Mouse (Mus musculus) gastrocnemius, postnatal 10 days (tissue): ENCODE results near the gene U2af1l4. TPM values are rescaled to one million over a fixed set of nuclear protein-coding genes. Genes with fewer than 3 reads are reported as not detected.

Experiments
- DNase-seq: peaks from one replicate; pipeline ENCODE4 v3.0.0; 2021; ENCODE audit warnings: mixed read lengths
- total RNA-seq, 2 experiments: library from RNA; stranded (reverse); gene quantifications; 2 replicates each; pipeline ENCODE4 v1.2.3; 2021

U2af1l4 gene
- total RNA-seq, 2 experiments from 2014 or later = 56.3 to 57.5 TPM

- no peak for DNase-seq
Measured at GRCm38 (mm10) chr7:30586455-30587020, 23.4 kb downstream of the U2af1l4 start.

GRCm38 (mm10) chr7:30587842-30588667 lies 25.0 kb downstream of the U2af1l4 start:
- DNase-seq = no peak

- peak; percentile 92 for DNase-seq
Measured at GRCm38 (mm10) chr7:30588676-30589434, 25.8 kb downstream of the U2af1l4 start, which contains the start of gene Kmt2b. Gene Kmt2b (minus strand): TSS chr7:30588726.

GRCm38 (mm10) chr7:30589435-30590301 lies 26.6 kb downstream of the U2af1l4 start:
- DNase-seq = peak; percentile 90

- no peak for DNase-seq
Measured at GRCm38 (mm10) chr7:30590927-30591604, 28.0 kb downstream of the U2af1l4 start.

GRCm38 (mm10) chr7:30591605-30591951 lies 28.5 kb downstream of the U2af1l4 start:
- no peak for DNase-seq

GRCm38 (mm10) chr7:30592772-30593423 lies 29.8 kb downstream of the U2af1l4 start:
- DNase-seq = no peak

GRCm38 (mm10) chr7:30593579-30594509 lies 30.7 kb downstream of the U2af1l4 start:
- no peak for DNase-seq

- no peak for DNase-seq
Measured at GRCm38 (mm10) chr7:30594510-30595024, 31.5 kb downstream of the U2af1l4 start.

- DNase-seq = no peak
Measured at GRCm38 (mm10) chr7:30596093-30596492, 33.0 kb downstream of the U2af1l4 start.

GRCm38 (mm10) chr7:30596811-30597210 lies 33.7 kb downstream of the U2af1l4 start:
- DNase-seq = no peak

- DNase-seq = no peak
Measured at GRCm38 (mm10) chr7:30598786-30599185, 35.7 kb downstream of the U2af1l4 start, which contains the start of gene Zbtb32. Gene Zbtb32 (minus strand): TSS chr7:30598909.

- DNase-seq = peak; percentile 85
Measured at GRCm38 (mm10) chr7:30599933-30600353, 36.8 kb downstream of the U2af1l4 start.

- no peak for DNase-seq
Measured at GRCm38 (mm10) chr7:30600651-30601050, 37.5 kb downstream of the U2af1l4 start.

- DNase-seq = no peak
Measured at GRCm38 (mm10) chr7:30602583-30602982, 39.5 kb downstream of the U2af1l4 start.

- no peak for DNase-seq
Measured at GRCm38 (mm10) chr7:30604424-30604823, 41.3 kb downstream of the U2af1l4 start.

- DNase-seq = no peak
Measured at GRCm38 (mm10) chr7:30604944-30605343, 41.8 kb downstream of the U2af1l4 start.

GRCm38 (mm10) chr7:30607706-30608309 lies 44.7 kb downstream of the U2af1l4 start:
- peak; percentile 47 for DNase-seq

- no peak for DNase-seq
Measured at GRCm38 (mm10) chr7:30608476-30608875, 45.4 kb downstream of the U2af1l4 start.
